Mouse (Mus musculus) left cerebral cortex, adult 2 months (tissue): Measurements from ENCODE around the gene Cry2. TPM values are rescaled to one million over a fixed set of nuclear protein-coding genes. Genes with fewer than 3 reads are reported as not detected.
A peak's percentile ranks its signal among the peaks of the same experiment; 100 is the strongest.

Experiments used
- DNase-seq, 2 experiments: peaks; one replicate each; pipeline ENCODE4 v3.0.0; 2021 to 2022; ENCODE audit warnings: low spot score in 2 of 2, mixed read lengths in 1 of 2; ENCODE audit errors: extremely low spot score in 1 of 2
- H3K27ac ChIP-seq: fragments of 200-600 bp; 2 replicates; pipeline ENCODE4 v1.8.1; 2022
- H3K4me3 ChIP-seq: fragments of 200-600 bp; 2 replicates; pipeline ENCODE4 v1.8.1; 2022
- CTCF ChIP-seq: fragments of 200-600 bp; IDR thresholded peaks from 2 replicates; pipeline ENCODE4 v1.8.1; 2022; ENCODE audit warnings: antibody characterized with exemption, mild to moderate bottlenecking, moderate library complexity
- intact Hi-C: fragments of 180-260 bp; cut with DNase I; formaldehyde crosslinking; loops from one replicate; pipeline ENCODE4 v1.15.1; 2025
- total RNA-seq, 2 experiments: library from RNA; stranded (reverse); gene quantifications; 2 replicates each; pipeline ENCODE4 v1.2.3; 2021

Cry2 gene
- total RNA-seq, 2 experiments from 2014 or later = 126 to 129 TPM

DNA sequence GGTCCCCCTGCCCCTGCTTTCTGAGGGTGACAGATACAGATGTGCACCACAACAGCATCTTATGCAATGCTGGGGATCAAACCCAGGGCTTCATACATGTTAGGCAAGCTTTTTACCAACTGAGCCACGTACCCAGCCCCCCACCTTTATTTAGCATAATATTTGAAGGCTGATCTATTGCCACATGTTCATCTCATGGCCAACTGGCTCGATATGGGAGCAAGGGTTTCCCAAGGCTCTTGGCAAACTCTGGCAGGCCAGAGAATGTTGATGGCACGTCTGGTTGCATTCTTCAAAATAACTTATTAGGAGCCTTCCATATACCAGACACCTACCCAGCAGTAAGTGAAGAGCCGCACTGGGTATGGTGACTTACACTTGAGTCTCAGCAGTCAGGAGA is 9.5 kb upstream of the Cry2 start:
- Histone ChIP-seq H3K4me3 (no peak overlapping the region), H3K27ac (peak overlapping the region; percentile 40; the same call in 1 of the 2 replicates)
- DNase-seq = no peak
- no peak for TF ChIP-seq CTCF
- intact Hi-C loops = no loop called here

DNA sequence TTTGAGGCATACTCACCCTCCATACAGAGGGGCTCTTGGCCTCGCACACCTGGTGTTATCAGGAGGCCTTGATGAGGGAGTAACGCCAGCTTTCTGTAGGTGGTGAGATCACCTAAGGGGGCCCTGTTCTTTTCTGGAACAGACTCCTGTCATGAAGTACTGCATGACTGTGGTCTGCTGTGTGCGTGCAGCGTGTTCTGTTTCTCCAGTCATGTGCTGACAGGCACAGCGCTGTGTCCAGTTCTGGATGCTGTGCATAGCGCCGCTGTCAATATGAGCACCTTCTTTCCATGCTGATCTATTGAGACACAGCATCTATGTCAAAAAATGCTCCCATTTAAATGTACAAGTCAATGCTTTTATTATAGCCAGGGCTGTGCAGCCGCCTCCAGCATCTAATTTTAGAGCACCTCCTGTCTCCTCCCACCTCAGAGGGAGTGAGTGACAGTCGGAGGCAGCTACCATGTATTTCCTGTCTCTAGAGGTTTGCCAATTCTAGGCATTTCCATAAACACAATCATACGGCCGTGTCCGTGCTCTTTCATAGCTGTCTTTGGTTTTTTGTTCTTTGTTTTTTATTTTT is 8.7 kb upstream of the Cry2 start:
- H3K4me3 ChIP-seq = no peak overlapping the region
- TF ChIP-seq CTCF = no peak
- peak in 1 of 2 experiments; percentile 45 for DNase-seq
- peak overlapping the region; percentile 89 for H3K27ac ChIP-seq
- intact Hi-C loops = no loop called here

DNA sequence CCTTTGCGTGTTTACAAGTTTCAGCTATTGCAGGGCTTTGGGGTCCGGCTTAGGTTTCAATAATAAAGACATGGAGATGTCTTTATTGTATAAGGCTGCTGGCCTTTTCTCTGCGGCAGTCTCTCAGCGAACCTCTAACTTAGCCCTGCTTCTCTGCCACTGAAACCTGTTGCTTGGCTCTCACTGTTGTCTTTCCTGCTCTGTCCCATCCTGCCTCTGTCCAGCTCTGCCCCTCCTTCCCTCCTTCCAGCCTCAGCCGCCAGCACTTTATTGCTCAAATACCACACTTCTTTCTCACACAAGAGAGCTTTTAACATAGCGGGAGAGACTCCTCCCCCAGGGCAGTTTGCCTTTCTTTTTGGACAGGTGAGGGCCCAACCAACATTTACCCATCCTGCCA is 6.6 kb upstream of the Cry2 start:
- intact Hi-C loops = no loop called here
- no peak for TF ChIP-seq CTCF
- H3K27ac ChIP-seq = no peak overlapping the region
- H3K4me3 ChIP-seq = no peak overlapping the region
- DNase-seq = no peak

DNA sequence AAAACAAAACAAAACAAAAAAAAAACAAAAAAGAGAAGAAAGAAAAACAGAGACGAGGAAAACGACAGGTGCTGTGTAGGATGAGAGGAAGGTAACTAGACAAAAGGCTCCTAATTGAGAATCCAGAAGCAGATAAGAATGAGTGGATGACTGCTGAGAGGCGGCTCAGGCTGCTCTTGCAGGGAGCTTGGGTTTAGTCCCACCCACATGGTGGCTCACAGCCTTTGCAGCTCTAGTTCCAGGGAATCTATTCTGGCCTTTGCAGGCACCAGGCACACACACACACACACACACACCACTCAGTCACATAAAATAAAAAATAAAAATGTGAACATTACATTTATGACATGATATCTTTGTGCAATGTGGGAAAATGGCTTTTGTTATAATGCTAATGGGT is 4.7 kb upstream of the Cry2 start:
- no peak for TF ChIP-seq CTCF
- Histone ChIP-seq H3K27ac (peak overlapping the region; percentile 73), H3K4me3 (no peak overlapping the region)
- intact Hi-C loops = loop anchor here (2.0 to 5.0 kb wide), 2 partner anchors 141 to 452 kb away; no protein-coding TSS in a partner anchor
- DNase-seq = no peak

DNA sequence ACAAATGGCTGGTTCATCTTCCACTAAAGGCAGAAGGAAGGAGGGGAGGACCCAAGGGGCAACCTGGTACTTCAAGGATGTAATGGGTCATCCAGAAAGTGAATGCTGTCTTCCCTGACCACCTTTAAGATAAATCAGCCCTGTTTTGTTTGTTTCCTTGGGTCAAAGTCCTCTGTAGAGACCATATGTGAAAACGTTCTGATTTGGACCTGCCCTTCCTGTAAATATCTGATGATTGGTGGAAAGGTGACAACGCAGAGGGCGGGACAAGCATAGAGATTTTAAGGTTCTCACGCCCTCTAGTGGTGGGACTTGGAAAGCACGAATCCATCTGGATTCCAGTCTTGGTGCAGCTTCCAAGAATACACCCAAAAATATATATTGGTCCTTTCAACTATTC is 4.0 kb upstream of the Cry2 start:
- peak; percentile 93 for TF ChIP-seq CTCF
- peak; percentile 75 to 77 for DNase-seq
- H3K4me3 ChIP-seq = no peak overlapping the region
- H3K27ac ChIP-seq = peak overlapping the region; percentile 37; the same call in 1 of the 2 replicates
- intact Hi-C loops = loop anchor here (2.0 to 5.0 kb wide), 2 partner anchors 141 to 451 kb away; no protein-coding TSS in a partner anchor

DNA sequence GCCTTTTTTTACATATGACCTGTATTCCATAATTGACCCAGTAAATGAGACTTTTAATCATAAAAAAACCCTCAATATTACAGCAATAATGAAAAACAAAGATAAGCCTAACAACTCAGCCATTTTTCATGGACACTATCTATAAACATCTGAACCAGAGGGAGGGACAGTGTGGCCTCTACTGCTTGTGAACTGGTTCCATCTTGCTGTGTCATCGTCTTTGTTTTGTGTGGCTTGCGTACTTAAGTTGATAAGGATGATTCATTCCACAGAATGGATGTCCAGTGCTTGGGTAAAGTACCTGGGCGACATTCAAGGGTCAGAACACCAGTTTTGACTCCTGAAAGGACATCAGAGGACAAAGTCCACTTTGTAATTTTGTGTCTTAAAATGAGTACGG is 3.5 kb upstream of the Cry2 start:
- H3K27ac ChIP-seq = 0 out of 2 replicates have a peak overlapping the region, but pooled peaks have one; percentile 37
- H3K4me3 ChIP-seq = no peak overlapping the region
- no peak for TF ChIP-seq CTCF
- intact Hi-C loops = loop anchor here (5.0 kb wide), 1 partner anchor 140 kb away; no protein-coding TSS in a partner anchor
- no peak for DNase-seq

DNA sequence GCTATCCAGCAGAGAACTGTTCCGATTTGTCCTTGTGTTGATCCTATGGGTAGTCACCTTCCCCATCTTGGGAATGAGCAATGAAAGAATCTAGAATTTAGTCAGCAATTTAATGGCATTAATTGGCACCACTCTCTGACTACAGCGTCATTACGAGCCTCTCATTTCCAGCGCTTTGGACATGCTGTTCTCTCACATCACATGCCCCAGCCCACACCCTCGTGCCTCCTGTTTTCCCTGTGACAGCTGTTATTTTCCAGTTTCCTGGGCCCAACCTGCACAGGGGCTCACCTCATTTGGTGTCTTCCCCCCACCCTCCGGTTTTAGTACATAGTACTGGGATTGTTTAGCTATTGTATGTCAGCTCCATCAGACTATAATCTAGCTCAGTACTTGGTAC is 1.2 kb upstream of the Cry2 start:
- H3K27ac ChIP-seq = peak overlapping the region; percentile 96
- TF ChIP-seq CTCF = no peak
- intact Hi-C loops = loop anchor here (5.0 kb wide), 1 partner anchor 138 kb away; no protein-coding TSS in a partner anchor
- no peak for DNase-seq
- peak overlapping the region; percentile 97; the same call in 1 of the 2 replicates for H3K4me3 ChIP-seq

DNA sequence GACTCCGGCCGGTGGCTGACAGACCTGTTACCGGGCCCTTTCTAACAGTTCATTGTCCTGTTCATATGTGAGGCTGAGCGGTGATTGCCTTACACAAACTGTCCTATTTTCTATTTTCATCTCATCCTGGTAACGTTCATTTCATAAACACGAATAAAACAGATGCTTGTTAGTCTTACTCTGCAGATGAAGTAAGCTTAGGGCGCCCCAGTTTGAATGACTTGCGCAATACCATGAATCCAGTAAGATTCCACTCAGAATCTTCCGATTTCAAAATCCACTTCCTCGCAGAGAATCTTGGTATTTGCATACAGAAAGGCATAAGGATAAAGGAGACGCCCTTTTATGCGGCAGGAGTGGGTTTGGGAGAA is 517 bp upstream of the Cry2 start:
- no peak for DNase-seq
- H3K27ac ChIP-seq = peak overlapping the region; percentile 96
- peak overlapping the region; percentile 97 for H3K4me3 ChIP-seq
- intact Hi-C loops = loop anchor here (1.0 to 5.0 kb wide), 3 partner anchors 59 to 372 kb away; no protein-coding TSS in a partner anchor
- TF ChIP-seq CTCF = no peak

DNA sequence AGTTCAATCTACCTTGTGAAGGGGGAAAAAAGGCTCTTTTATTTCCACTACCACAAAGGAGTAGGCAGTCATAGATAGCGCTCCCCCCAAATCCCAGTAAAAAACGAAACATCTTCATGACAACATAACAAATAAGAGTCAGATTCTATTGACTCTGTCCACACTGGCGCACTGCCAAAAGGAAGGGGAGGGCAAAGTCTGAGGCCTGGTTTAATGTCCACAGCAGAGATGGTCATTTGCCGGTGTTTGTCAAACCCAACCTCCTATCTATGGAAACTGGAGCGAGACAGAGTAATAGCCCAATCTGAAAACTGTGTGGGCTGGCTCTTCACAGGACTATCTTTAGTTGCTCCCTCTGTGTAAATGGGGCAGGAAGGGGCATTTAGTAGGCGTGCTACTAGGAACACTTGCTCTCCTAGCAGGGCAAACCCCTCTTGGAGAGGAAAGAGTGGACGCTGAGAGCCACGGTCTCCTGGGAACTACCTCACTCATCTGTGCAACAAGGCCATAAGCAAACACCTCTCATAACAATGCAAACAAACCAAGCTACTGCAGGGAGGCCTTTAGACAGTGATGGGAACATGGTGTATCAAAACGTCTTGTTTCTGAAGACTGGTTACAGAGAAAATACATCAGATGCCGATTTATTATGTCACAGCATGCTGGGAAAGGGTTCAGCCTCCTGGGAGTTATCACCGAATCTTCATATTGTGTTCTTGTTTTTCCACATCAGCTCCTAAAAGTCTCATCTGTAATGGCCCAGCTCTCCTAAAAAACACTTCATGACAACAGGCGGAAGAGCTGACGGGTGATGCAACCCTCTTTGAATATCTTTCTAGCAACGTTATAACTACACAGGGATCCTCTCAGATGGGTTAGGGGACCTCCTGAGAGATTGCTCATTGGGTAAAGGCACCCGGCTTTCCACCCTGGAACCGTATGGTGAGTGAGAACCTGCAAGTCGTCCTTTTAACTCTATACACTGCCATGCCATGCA is 1.2 kb downstream of the Cry2 start:
- peak overlapping the region; percentile 97 for H3K4me3 ChIP-seq
- TF ChIP-seq CTCF = no peak
- no peak for DNase-seq
- intact Hi-C loops = loop anchor here (1.0 to 5.0 kb wide), 3 partner anchors 43 to 370 kb away; no protein-coding TSS in a partner anchor
- peak overlapping the region; percentile 91 for H3K27ac ChIP-seq

DNA sequence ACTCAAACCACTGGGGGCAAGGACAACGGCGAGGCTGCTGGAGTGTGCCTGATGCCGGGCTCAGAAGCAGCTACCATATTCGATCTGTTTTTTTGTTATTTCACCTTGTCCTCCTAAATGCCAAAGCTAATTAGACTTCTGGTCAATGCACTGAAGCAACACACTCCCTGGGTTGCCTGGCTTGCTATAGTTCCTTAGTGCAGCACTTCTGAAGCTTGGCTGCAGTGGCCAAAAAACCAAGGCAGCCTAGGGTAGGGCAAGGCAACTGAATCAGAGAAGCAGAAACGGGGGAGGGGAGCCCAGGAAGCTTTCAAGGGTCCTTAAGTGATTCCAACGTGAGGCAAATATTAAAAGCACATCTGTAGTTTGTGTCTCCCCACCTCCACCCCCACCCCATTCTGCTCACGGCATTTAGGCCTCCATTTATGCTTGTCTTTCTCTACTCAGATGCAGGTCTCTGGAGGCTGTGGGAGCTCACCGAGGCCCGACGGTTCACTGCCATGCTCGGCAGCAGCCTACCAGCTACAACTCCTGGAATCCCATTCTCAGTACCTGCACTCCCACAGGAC is 2.1 kb downstream of the Cry2 start:
- no peak for TF ChIP-seq CTCF
- intact Hi-C loops = loop anchor here (1.0 to 5.0 kb wide), 3 partner anchors 42 to 369 kb away; no protein-coding TSS in a partner anchor
- peak overlapping the region; percentile 97 for H3K4me3 ChIP-seq
- no peak for DNase-seq
- H3K27ac ChIP-seq = peak overlapping the region; percentile 91

DNA sequence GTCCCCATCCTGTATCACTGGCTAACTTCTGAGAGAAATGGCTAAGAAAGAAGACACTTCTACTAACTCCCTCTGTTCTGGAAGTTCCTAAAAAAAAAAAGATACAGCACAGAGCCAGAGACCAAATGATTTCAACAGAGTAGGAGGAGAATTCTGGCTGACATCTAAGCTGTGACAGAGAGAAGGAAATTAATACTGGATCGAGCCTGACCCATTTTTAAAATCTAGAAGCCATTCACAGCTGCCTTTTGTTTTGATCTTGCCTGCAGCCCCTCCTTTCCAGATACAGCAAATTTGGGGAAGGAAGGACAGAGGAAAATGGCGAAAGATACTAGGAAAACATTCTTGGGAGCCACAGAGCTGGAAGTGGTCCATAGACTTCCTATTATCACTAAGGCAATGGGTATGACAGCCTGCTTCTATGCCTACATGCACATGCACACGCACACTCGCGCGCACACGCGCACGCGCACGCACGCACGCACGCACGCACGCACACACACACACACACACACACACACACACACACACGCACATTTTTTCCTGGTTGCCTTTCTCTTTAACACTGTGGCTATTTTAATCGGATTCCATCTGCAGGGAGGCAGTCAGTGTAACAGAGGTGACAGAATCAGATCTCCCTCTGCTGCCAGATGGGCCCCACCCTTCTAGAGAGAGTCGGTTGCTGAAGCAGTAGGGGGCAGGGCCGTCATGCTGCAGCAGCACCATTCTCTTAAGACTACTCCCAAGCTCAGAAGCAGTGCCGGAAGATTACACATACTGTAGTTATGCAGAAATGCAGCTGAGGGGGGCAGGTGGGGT is 2.9 kb downstream of the Cry2 start:
- intact Hi-C loops = loop anchor here (5.0 kb wide), 2 partner anchors 249 to 369 kb away; no protein-coding TSS in a partner anchor
- DNase-seq = peak; percentile 50 to 56
- TF ChIP-seq CTCF = no peak
- Histone ChIP-seq H3K4me3 (peak overlapping the region; percentile 97), H3K27ac (peak overlapping the region; percentile 91)
